Mouse (Mus musculus): ENCODE data around the gene Flot1. TPM values are rescaled to one million over a fixed set of nuclear protein-coding genes. Genes with fewer than 3 reads are reported as not detected.

The Flot1 gene
- polyA plus RNA-seq, 1 experiment from 2014 or later, result 60.3 TPM

DNA sequence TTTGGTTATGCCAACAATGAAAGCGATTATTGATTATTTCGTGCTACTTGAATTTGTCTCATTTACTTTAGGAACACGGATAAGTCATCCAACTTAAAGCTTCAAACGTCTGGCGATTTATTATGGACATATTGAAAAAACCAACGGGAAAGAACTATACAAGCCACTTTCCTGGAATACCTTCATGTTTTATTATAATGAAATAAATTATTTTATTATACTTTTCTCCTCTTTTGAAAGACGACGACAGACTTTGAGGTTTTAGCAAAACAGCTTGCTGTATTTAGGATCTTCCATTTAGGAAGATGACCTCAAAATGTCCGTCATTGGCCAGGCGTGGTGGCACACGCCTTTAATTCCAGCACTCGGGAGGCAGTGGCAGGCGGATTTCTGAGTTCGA, 17.5 kb downstream of the Flot1 start:
- ATAC-seq (ENCODE audit: low FRiP score), result no peak
- Histone ChIP-seq H3K27me3 (no peaks in the 10 kb centered on the region), H3K9ac (no peak overlapping the region), H3K4me2 (replicated peaks) (peak overlapping the region; percentile 73), H3K9me3 (replicated peaks) (no peaks in the 10 kb centered on the region), H3K4me1 (peaks cover 22% of the 10 kb centered on the region), H3K27ac (peak overlapping the region; percentile 73; the same call in 1 of the 2 replicates), H3K4me3 (peak overlapping the region; percentile 58), H3K36me3 (peaks cover 21% of the 10 kb centered on the region)
- 57% methylated on average over 14 of the region's 14 CpGs for WGBS

DNA sequence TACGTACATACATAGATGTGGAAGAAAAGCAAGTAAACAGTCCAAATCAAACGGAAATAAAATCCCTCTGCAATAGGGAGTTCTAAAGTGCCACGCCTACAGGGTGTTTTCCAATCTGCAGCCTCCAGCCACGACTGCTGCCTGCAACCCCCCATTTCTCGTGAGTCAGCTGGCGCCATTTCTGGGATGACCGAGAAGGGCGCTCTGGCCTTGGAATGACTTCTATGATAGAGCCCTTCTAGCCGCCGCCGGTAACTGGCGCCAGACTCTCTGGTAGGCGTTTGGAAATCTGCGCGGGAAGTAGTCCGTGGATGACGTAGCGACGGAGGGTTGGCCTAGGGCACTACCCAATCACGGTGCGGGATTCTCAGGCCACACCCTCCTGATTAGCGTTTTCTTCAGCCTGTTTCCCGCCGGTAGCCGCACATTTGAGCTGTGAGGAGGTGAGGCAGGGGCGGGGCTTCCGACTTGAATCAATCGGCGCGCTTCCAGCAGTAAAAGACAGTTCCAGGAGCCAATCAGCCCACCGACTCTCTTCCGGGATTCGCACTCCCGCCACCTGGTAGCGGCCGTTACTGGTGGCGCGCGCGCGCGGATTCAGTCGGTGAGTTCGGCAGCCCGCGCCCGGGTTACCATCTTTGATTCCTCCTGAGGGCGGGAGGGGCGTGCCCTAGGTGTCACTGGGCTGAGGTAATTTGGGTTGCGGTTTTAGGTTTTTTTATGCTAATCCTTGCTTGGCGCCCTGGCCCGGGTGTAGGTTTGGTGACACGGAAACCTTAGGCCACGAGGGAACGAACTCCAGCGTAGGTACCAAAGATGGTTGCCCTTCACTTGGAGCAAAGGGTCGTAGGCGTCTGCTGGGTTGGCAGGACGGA, 18.3 kb downstream of the Flot1 start, which contains the start of gene Mdc1:
Gene Mdc1 (plus strand): TSS at position 440 of the 875 bp plus-strand sequence.
- Histone ChIP-seq H3K27me3 (no peaks in the 10 kb centered on the region), H3K9ac (peak within 1 kb of the TSS; percentile 65), H3K4me3 (peak within 1 kb of the TSS; percentile 58), H3K27ac (peak within 1 kb of the TSS; percentile 73), H3K4me1 (peaks cover 16% of the 10 kb centered on the region), H3K4me2 (replicated peaks) (peak within 1 kb of the TSS; percentile 73), H3K36me3 (peaks cover 21% of the 10 kb centered on the region), H3K9me3 (replicated peaks) (no peaks in the 10 kb centered on the region)
- ATAC-seq (ENCODE audit: low FRiP score), result peak; percentile 91
- under 1% methylated on average over 59 of the region's 59 CpGs for WGBS

DNA sequence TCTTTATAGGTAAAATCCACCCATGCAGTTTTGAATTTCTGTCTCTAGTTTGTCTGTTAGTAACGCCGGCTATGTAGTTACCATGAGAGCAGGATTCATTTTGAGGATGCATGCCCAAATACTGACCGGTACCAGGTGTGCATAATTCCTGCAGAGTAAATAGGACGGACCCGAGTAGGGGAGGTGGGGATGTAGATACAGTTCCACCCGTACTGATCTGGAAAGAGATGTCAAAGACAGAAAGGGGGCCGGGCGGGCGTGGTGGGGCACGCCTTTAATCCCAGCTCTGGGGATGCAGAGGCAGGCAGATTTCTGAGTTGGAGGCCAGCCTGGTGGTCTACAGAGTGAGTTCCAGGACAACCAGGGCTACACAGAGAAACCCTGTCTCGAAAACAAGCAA, 19.0 kb downstream of the Flot1 start:
- peak overlapping the region; percentile 58 for H3K4me3 ChIP-seq
- ATAC-seq (ENCODE audit: low FRiP score), result no peak
- WGBS, result 17% methylated on average over 11 of the region's 11 CpGs

DNA sequence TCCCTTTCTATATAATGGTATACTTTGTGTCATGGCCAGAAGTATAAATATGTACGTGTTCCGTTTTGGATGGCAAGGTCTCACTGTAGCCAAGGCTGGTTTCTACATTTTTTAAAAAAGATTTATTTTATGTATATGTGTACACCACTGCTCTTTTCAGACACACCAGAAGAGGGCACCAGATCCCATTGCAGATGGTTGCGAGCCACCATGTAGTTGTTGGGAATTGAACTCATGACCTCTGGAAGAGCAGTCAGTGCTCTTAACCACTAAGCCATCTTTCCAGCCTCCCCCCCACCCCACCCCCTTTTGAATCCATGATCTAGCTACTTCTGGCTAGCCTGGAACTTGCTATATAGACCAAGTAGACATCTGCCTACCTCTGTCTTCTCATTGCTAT, 20.5 kb downstream of the Flot1 start:
- Histone ChIP-seq H3K27ac (no peak overlapping the region), H3K36me3 (peaks cover 37% of the 10 kb centered on the region), H3K27me3 (no peaks in the 10 kb centered on the region), H3K9me3 (replicated peaks) (no peaks in the 10 kb centered on the region), H3K9ac (no peak overlapping the region), H3K4me2 (replicated peaks) (no peak overlapping the region), H3K4me3 (no peak overlapping the region), H3K4me1 (peaks cover 16% of the 10 kb centered on the region)
- no peak for ATAC-seq (ENCODE audit: low FRiP score)
- 98% methylated on average over 3 of the region's 3 CpGs for WGBS

More for the DNA sequence above, 19.0 kb downstream of the Flot1 start:
- Histone ChIP-seq H3K27me3 (no peaks in the 10 kb centered on the region), H3K4me2 (replicated peaks) (peak overlapping the region; percentile 73), H3K36me3 (peaks cover 22% of the 10 kb centered on the region), H3K9me3 (replicated peaks) (no peaks in the 10 kb centered on the region), H3K27ac (peak overlapping the region; percentile 71), H3K4me1 (peaks cover 16% of the 10 kb centered on the region), H3K9ac (peak overlapping the region; percentile 65)

DNA sequence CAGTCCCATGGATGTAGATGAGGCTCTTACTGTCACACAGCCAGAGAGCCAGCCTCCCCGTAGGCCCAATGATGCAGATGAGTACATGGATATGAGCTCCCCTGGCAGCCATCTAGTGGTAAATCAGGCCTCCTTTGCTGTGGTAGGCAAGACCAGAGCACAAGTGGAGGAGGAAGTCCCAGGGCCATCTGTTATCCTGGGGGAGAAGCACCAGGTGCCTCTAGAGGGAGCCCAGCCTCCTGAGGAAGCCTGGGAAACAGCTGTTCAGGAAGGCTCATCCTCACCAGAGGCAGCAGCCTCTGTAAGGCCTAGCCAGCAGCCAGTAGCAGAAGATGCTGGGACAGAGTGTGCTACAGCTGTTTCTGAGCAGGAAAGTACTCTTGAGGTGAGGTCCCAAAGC, 25.1 kb downstream of the Flot1 start:
- Histone ChIP-seq H3K4me2 (replicated peaks) (no peak overlapping the region), H3K4me1 (no peaks in the 10 kb centered on the region), H3K36me3 (peaks cover 81% of the 10 kb centered on the region), H3K9me3 (replicated peaks) (no peaks in the 10 kb centered on the region), H3K27ac (no peak overlapping the region), H3K9ac (no peak overlapping the region), H3K27me3 (no peaks in the 10 kb centered on the region), H3K4me3 (no peak overlapping the region)
- WGBS, result 78% methylated on average over 1 of the region's 1 CpGs
- ATAC-seq (ENCODE audit: low FRiP score), result no peak

DNA sequence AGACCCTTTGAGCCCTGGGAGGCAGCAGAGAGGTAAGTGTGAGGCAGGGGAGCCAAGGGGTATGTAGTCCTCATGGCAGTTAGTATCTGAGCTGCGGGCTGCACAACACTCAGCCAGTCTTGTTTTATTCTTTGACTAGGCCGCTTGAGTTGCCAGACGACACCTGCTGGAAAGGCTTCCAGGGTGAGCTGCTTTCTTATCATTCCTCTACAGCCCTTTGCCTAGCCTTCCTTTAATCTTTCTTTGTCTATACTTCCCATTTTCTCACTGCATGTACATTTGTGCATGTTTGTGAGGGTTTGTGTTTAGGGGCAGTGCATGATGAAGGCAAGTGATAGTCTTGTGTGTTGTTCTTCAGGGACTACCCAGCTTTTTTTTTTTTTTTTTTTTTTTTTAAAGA, 27.9 kb downstream of the Flot1 start:
- ATAC-seq (ENCODE audit: low FRiP score), result no peak
- Histone ChIP-seq H3K36me3 (peaks cover 90% of the 10 kb centered on the region), H3K9me3 (replicated peaks) (no peaks in the 10 kb centered on the region), H3K4me2 (replicated peaks) (no peak overlapping the region), H3K9ac (no peak overlapping the region; the same call in 1 of the 2 replicates), H3K27me3 (no peaks in the 10 kb centered on the region), H3K27ac (no peak overlapping the region), H3K4me3 (no peak overlapping the region), H3K4me1 (no peaks in the 10 kb centered on the region)
- WGBS, result 89% methylated on average over 3 of the region's 3 CpGs

DNA sequence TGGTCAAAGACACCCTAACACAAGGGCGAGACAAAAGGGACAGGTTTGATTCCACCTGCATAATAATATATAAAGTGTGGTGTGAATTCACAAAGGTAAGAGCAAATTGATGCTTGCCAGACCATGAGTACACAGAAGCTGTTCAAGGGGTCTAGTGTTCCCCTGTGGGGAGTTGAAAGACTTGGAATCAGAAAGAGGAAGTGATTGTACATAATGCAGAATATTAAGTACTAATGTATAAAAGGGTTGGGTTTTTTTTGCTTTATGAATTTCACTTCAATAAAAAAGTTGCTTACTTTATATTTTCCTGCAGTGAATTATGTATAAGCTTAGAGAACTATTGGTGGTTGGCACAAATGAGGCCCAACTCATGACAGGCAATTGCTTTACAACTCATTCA, 36.3 kb downstream of the Flot1 start:
- H3K36me3 ChIP-seq, result peaks cover 26% of the 10 kb centered on the region
- H3K27ac ChIP-seq, result no peak overlapping the region
- no peaks in the 10 kb centered on the region for H3K27me3 ChIP-seq
- H3K4me2 ChIP-seq (replicated peaks), result no peak overlapping the region
- no peak for ATAC-seq (ENCODE audit: low FRiP score)
- H3K4me1 ChIP-seq, result peaks cover 7% of the 10 kb centered on the region; the same call in 1 of the 2 replicates
- WGBS, result 100% methylated on average over 1 of the region's 1 CpGs
- H3K9ac ChIP-seq, result no peak overlapping the region
- H3K9me3 ChIP-seq (replicated peaks), result no peaks in the 10 kb centered on the region
- no peak overlapping the region for H3K4me3 ChIP-seq

DNA sequence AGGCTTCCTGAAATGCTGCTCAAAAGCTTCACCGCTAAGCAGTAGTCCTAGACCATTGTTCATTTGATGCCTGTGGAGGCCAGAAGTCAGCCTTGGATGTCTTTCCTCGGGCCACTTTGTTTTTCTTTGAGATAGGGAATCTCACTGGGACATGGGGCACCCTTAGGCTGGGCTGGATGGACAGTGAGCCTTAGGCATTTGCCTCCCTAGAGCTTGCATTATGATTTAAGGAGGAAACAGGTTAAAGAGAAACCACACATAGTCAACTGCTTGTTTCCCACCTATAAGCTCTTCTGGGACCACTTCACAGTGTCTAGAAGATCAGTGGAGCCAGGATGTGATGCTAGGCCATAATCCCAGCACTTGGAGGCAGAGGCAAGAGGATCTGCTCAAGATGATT, 36.8 kb downstream of the Flot1 start:
- Histone ChIP-seq H3K36me3 (peaks cover 21% of the 10 kb centered on the region), H3K4me3 (no peak overlapping the region), H3K9me3 (replicated peaks) (no peaks in the 10 kb centered on the region), H3K4me2 (replicated peaks) (no peak overlapping the region; the same call in 1 of the 2 replicates), H3K27ac (no peak overlapping the region), H3K4me1 (peaks cover 11% of the 10 kb centered on the region), H3K27me3 (no peaks in the 10 kb centered on the region), H3K9ac (no peak overlapping the region)
- WGBS, result 68% methylated on average over 2 of the region's 2 CpGs
- ATAC-seq (ENCODE audit: low FRiP score), result no peak

DNA sequence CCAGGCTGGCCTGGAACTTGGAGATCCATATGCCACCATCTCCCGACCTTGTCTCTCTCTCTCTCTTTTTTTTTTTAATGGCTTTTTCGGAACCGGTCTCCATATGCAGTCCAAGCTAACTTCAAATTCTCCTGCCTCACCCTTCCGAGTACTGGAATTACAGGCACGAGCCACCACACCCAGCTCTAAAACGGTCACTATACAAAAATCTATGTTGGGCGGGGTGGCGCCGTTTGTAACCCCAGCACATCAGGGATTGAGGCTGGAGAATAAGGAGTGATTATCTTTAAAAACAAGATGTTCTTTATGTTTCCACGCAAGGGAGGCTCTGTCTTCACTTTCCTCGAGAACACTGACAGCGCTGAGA, 37.8 kb downstream of the Flot1 start:
- peak overlapping the region; percentile 65 for H3K9ac ChIP-seq
- peaks cover 17% of the 10 kb centered on the region for H3K36me3 ChIP-seq
- no peak for ATAC-seq (ENCODE audit: low FRiP score)
- peak overlapping the region; percentile 94 for H3K27ac ChIP-seq
- H3K4me1 ChIP-seq, result peaks cover 15% of the 10 kb centered on the region
- H3K4me2 ChIP-seq (replicated peaks), result peak overlapping the region; percentile 55
- peak overlapping the region; percentile 65 for H3K4me3 ChIP-seq
- no peaks in the 10 kb centered on the region for H3K27me3 ChIP-seq
- no peaks in the 10 kb centered on the region for H3K9me3 ChIP-seq (replicated peaks)
- 4% methylated on average over 12 of the region's 12 CpGs for WGBS

DNA sequence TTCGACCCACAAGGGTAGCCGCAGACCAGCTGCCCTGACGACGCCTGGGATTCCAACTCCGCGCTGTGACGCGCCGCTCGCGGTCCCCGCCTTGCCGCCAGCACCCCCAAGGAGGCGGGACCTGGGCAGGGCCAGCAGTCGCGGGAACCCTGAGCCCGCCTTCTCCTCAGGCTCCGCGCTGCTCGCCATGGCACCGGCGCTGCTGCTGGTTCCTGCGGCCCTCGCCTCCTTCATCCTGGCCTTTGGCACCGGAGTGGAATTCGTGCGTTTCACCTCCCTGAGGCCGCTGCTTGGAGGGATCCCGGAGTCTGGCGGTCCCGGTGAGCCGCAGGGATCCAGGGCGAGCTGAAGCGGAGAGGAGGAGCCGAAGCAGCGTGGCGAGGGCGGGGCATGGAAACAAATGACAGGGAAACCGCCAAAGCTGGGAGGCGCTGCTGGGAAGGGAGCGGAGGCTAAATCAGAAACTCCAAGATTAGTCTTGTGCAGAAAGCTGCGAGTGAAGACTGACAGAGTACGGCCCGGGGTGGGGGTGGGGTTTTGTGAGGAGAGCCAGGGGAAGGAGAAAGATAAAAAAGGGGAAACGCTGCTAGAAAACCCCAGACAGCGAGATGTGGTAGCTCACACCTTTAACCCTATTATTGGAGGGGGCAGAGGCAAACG, 38.3 kb downstream of the Flot1 start, which contains the start of gene Nrm:
Gene Nrm (plus strand): TSS at position 121 of the 660 bp plus-strand sequence.
- no peaks in the 10 kb centered on the region for H3K27me3 ChIP-seq
- H3K36me3 ChIP-seq, result peaks cover 16% of the 10 kb centered on the region
- H3K4me2 ChIP-seq (replicated peaks), result peak within 1 kb of the TSS; percentile 55
- WGBS, result under 1% methylated on average over 47 of the region's 47 CpGs
- peak within 1 kb of the TSS; percentile 94 for H3K27ac ChIP-seq
- H3K9me3 ChIP-seq (replicated peaks), result no peaks in the 10 kb centered on the region
- peak; percentile 90 for ATAC-seq (ENCODE audit: low FRiP score)
- H3K4me1 ChIP-seq, result peaks cover 15% of the 10 kb centered on the region
- H3K9ac ChIP-seq, result peak within 1 kb of the TSS; percentile 65
- H3K4me3 ChIP-seq, result peak within 1 kb of the TSS; percentile 65

DNA sequence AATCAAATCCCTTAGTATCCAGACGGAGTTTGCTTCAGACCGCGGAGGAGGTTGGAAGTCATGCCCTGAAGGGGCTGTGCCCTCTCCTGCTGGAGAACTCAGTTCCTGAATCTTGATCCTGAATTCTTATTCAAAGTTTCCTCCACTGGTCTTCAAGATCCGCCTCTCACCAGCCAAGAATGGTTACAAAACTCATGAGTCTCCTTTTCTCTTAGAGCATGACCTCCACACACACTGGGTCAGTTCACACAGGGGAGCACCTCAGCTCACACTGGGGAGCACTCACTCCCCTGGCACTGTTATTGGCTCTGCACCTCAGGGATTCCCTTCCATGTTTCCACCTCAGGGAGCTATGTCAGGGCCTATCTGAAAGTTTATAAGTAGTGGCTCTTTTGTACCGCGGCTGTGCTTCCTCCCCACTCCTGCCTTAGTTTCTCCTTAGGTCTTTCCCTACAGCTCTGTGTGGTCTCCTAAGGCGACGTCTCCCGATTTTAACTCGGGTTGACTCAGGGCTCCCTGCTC, 41.9 kb downstream of the Flot1 start:
- no peak for ATAC-seq (ENCODE audit: low FRiP score)

More for the DNA sequence above, 41.9 kb downstream of the Flot1 start:
- Histone ChIP-seq H3K9me3 (replicated peaks) (no peaks in the 10 kb centered on the region), H3K9ac (peak overlapping the region; percentile 85), H3K36me3 (no peaks in the 10 kb centered on the region), H3K4me2 (replicated peaks) (peak overlapping the region; percentile 99), H3K27ac (peak overlapping the region; percentile 94), H3K27me3 (no peaks in the 10 kb centered on the region), H3K4me3 (peak overlapping the region; percentile 75), H3K4me1 (peaks cover 44% of the 10 kb centered on the region)
- WGBS, result 17% methylated on average over 10 of the region's 10 CpGs

Measured in hindbrain, embryonic 12.5 days (tissue).